Mouse (Mus musculus): Measurements from ENCODE around the gene Gdf3. TPM values are rescaled to one million over a fixed set of nuclear protein-coding genes. Genes with fewer than 3 reads are reported as not detected.

The Gdf3 gene
- total and polyA plus RNA-seq, 2 experiments from 2014 or later: 0.05 TPM; not detected in 1

- Histone ChIP-seq H3K9me3 (replicated peaks; ENCODE audit: control insufficient read depth, low read length) (no peaks in the 10 kb centered on the region), H3K9ac (replicated peaks; ENCODE audit: low read depth, low read length) (no peak overlapping the region), H3K27ac (ENCODE audit: low read depth) (no peak overlapping the region), H3K36me3 (replicated peaks; ENCODE audit: control insufficient read depth, insufficient read depth, low read length) (no peaks in the 10 kb centered on the region), H3K4me2 (ENCODE audit: low read depth, low read length) (no peak overlapping the region), H3K4me3 (ENCODE audit: low read depth, low read length) (no peak overlapping the region), H3K27me3 (ENCODE audit: control insufficient read depth, insufficient read depth, low read length) (no peaks in the 10 kb centered on the region), H3K4me1 (ENCODE audit: control insufficient read depth, insufficient read depth) (no peaks in the 10 kb centered on the region)
- 71% methylated on average over 3 of the region's 3 CpGs for WGBS
- DNase-seq (ENCODE audit: low spot score): no peak
- TF ChIP-seq EP300 (IDR thresholded peaks at IDR 0.05; ENCODE audit: low read depth) (no peak), CTCF (IDR thresholded peaks at IDR 0.05; ENCODE audit: low read depth) (no peak)
- ATAC-seq (ENCODE audit: insufficient read depth, low read depth): no peak
Observed at GRCm38 (mm10) chr6:122636666-122637065, 26.8 kb upstream of the Gdf3 start.

- Histone ChIP-seq H3K4me3 (ENCODE audit: low read depth, low read length) (no peak overlapping the region), H3K4me2 (ENCODE audit: low read depth, low read length) (no peak overlapping the region), H3K36me3 (replicated peaks; ENCODE audit: control insufficient read depth, insufficient read depth, low read length) (no peaks in the 10 kb centered on the region), H3K9ac (replicated peaks; ENCODE audit: low read depth, low read length) (no peak overlapping the region), H3K27ac (ENCODE audit: low read depth) (no peak overlapping the region), H3K9me3 (replicated peaks; ENCODE audit: control insufficient read depth, low read length) (no peaks in the 10 kb centered on the region), H3K4me1 (ENCODE audit: control insufficient read depth, insufficient read depth) (no peaks in the 10 kb centered on the region), H3K27me3 (ENCODE audit: control insufficient read depth, insufficient read depth, low read length) (no peaks in the 10 kb centered on the region)
- ATAC-seq (ENCODE audit: insufficient read depth, low read depth) (no peak), DNase-seq (ENCODE audit: low spot score) (no peak)
- TF ChIP-seq CTCF (IDR thresholded peaks at IDR 0.05; ENCODE audit: low read depth) (no peak), EP300 (IDR thresholded peaks at IDR 0.05; ENCODE audit: low read depth) (no peak)
- WGBS: 68% methylated on average over 7 of the region's 7 CpGs
Observed at GRCm38 (mm10) chr6:122635315-122635714, 25.4 kb upstream of the Gdf3 start.

- DNase-seq (ENCODE audit: low spot score): peak; percentile 18
- no peak overlapping the region for H3K4me2 ChIP-seq (ENCODE audit: low read depth, low read length)
- H3K9ac ChIP-seq (replicated peaks; ENCODE audit: low read depth, low read length): no peak overlapping the region
- H3K4me1 ChIP-seq (ENCODE audit: control insufficient read depth, insufficient read depth): no peaks in the 10 kb centered on the region
- no peaks in the 10 kb centered on the region for H3K36me3 ChIP-seq (replicated peaks; ENCODE audit: control insufficient read depth, insufficient read depth, low read length)
- no peaks in the 10 kb centered on the region; the same call in 1 of the 2 replicates for H3K27me3 ChIP-seq (ENCODE audit: control insufficient read depth, insufficient read depth, low read length)
- no peak overlapping the region for H3K4me3 ChIP-seq (ENCODE audit: low read depth, low read length)
- no peak for ATAC-seq (ENCODE audit: insufficient read depth, low read depth)
- WGBS: 37% methylated on average over 9 of the region's 9 CpGs
- TF ChIP-seq EP300 (IDR thresholded peaks at IDR 0.05; ENCODE audit: low read depth): no peak
- peak; percentile 55 for TF ChIP-seq CTCF (IDR thresholded peaks at IDR 0.05; ENCODE audit: low read depth)
- no peaks in the 10 kb centered on the region for H3K9me3 ChIP-seq (replicated peaks; ENCODE audit: control insufficient read depth, low read length)
- H3K27ac ChIP-seq (ENCODE audit: low read depth): no peak overlapping the region
Observed at GRCm38 (mm10) chr6:122633411-122633810, 23.5 kb upstream of the Gdf3 start.

- Histone ChIP-seq H3K4me3 (ENCODE audit: low read depth, low read length) (peak overlapping the region; percentile 25), H3K9me3 (replicated peaks; ENCODE audit: control insufficient read depth, low read length) (no peaks in the 10 kb centered on the region), H3K4me2 (ENCODE audit: low read depth, low read length) (peak overlapping the region; percentile 46), H3K36me3 (replicated peaks; ENCODE audit: control insufficient read depth, insufficient read depth, low read length) (no peaks in the 10 kb centered on the region), H3K4me1 (ENCODE audit: control insufficient read depth, insufficient read depth) (no peaks in the 10 kb centered on the region), H3K27me3 (ENCODE audit: control insufficient read depth, insufficient read depth, low read length) (peaks cover 5% of the 10 kb centered on the region; the same call in 1 of the 2 replicates), H3K9ac (replicated peaks; ENCODE audit: low read depth, low read length) (no peak overlapping the region), H3K27ac (ENCODE audit: low read depth) (no peak overlapping the region)
- ATAC-seq (ENCODE audit: insufficient read depth, low read depth) (no peak), DNase-seq (ENCODE audit: low spot score) (no peak)
- TF ChIP-seq CTCF (IDR thresholded peaks at IDR 0.05; ENCODE audit: low read depth): no peak
- TF ChIP-seq EP300 (IDR thresholded peaks at IDR 0.05; ENCODE audit: low read depth): no peak
- 22% methylated on average over 20 of the region's 20 CpGs for WGBS
Observed at GRCm38 (mm10) chr6:122627469-122628108, 17.7 kb upstream of the Gdf3 start.

GRCm38 (mm10) chr6:122626110-122626509 is 16.2 kb upstream of the Gdf3 start, which contains the start of gene Dppa3:
Gene Dppa3, plus strand, starts transcription at chr6:122626410.
- WGBS: 80% methylated on average over 8 of the region's 8 CpGs

More at GRCm38 (mm10) chr6:122626110-122626509, 16.2 kb upstream of the Gdf3 start, which contains the start of gene Dppa3:
- no peak within 1 kb of the TSS for H3K27ac ChIP-seq (ENCODE audit: low read depth)
- H3K9me3 ChIP-seq (replicated peaks; ENCODE audit: control insufficient read depth, low read length): no peaks in the 10 kb centered on the region
- DNase-seq (ENCODE audit: low spot score) (no peak), ATAC-seq (ENCODE audit: insufficient read depth, low read depth) (no peak)
- no peaks in the 10 kb centered on the region for H3K36me3 ChIP-seq (replicated peaks; ENCODE audit: control insufficient read depth, insufficient read depth, low read length)
- H3K9ac ChIP-seq (replicated peaks; ENCODE audit: low read depth, low read length): no peak within 1 kb of the TSS
- peak within 1 kb of the TSS; percentile 46 for H3K4me2 ChIP-seq (ENCODE audit: low read depth, low read length)
- peaks cover 5% of the 10 kb centered on the region; the same call in 1 of the 2 replicates for H3K27me3 ChIP-seq (ENCODE audit: control insufficient read depth, insufficient read depth, low read length)
- no peak for TF ChIP-seq EP300 (IDR thresholded peaks at IDR 0.05; ENCODE audit: low read depth)
- TF ChIP-seq CTCF (IDR thresholded peaks at IDR 0.05; ENCODE audit: low read depth): no peak
- H3K4me1 ChIP-seq (ENCODE audit: control insufficient read depth, insufficient read depth): no peaks in the 10 kb centered on the region
- H3K4me3 ChIP-seq (ENCODE audit: low read depth, low read length): 0 out of 2 replicates have a peak within 1 kb of the TSS, but pooled peaks have one; percentile 25

Measured in heart, postnatal 0 days (tissue).